Mouse (Mus musculus) CH12.LX (cell line): ENCODE results near the gene Nhlrc4.

Experiments
- CHD2 ChIP-seq: IDR thresholded peaks from 2 replicates; pipeline ENCODE4 v1.6.1; 2011; ENCODE audit warnings: low read length, improper control_type of control experiment
- CTCF ChIP-seq, 2 experiments: IDR thresholded peaks in 1 of 2; conservative IDR thresholded peaks in 1 of 2; 2 replicates each; pipeline ENCODE4 v1.5.1; 2011 to 2012; ENCODE audit warnings: low read depth in 2 of 2, low read length in 2 of 2, improper control_type of control experiment in 1 of 2, inconsistent platforms in 1 of 2, mild to moderate bottlenecking in 1 of 2, moderate library complexity in 1 of 2
- EP300 ChIP-seq: IDR thresholded peaks from 2 replicates; pipeline ENCODE4 v1.6.1; 2011; ENCODE audit warnings: low read length, improper control_type of control experiment
- ETS1 ChIP-seq: conservative IDR thresholded peaks from 2 replicates; pipeline ENCODE4 v1.6.1; 2012; ENCODE audit warnings: low read depth, mild to moderate bottlenecking, inconsistent platforms, low read length, improper control_type of control experiment, moderate library complexity
- JUND ChIP-seq: conservative IDR thresholded peaks from 2 replicates; pipeline ENCODE4 v1.6.1; 2011; ENCODE audit warnings: low read depth, low read length, improper control_type of control experiment
- MAX ChIP-seq: IDR thresholded peaks from 2 replicates; pipeline ENCODE4 v1.6.1; 2011; ENCODE audit warnings: low read length, improper control_type of control experiment
- NRF1 ChIP-seq: IDR thresholded peaks from 2 replicates; pipeline ENCODE4 v1.6.1; 2014; ENCODE audit warnings: low read depth, mild to moderate bottlenecking, inconsistent platforms, low read length, improper control_type of control experiment, moderate library complexity
- POLR2A ChIP-seq: IDR thresholded peaks from 2 replicates; pipeline ENCODE4 v1.6.1; 2011; ENCODE audit warnings: low read depth, mild to moderate bottlenecking, improper control_type of control experiment, low read length
- POLR2AphosphoS2 ChIP-seq: IDR thresholded peaks from 2 replicates; pipeline ENCODE4 v1.6.1; 2011; ENCODE audit warnings: low read depth, low read length, improper control_type of control experiment
- TBP ChIP-seq: conservative IDR thresholded peaks from 2 replicates; pipeline ENCODE4 v1.6.1; 2011; ENCODE audit warnings: low read depth, low read length, improper control_type of control experiment
- TCF12 ChIP-seq: IDR thresholded peaks from 2 replicates; pipeline ENCODE4 v1.6.1; 2014; ENCODE audit warnings: low read depth, mild to moderate bottlenecking, inconsistent platforms, low read length, improper control_type of control experiment

- TF ChIP-seq MAX (no peak), TBP (no peak), POLR2A (no peak), ETS1 (no peak), CTCF (conservative IDR thresholded peaks at IDR 0.05 in 1 of 2, IDR thresholded peaks at IDR 0.05 in 1 of 2; ENCODE audit: low read depth in 2 of 2, low read length in 2 of 2) (no peak), TCF12 (no peak), EP300 (no peak), POLR2AphosphoS2 (no peak), NRF1 (no peak), JUND (no peak), CHD2 (no peak)
Observed at GRCm38 (mm10) chr17:25946891-25947290, 2.1 kb upstream of the Nhlrc4 start.
